Mouse (Mus musculus) brain, embryonic 14.5 days (tissue): ENCODE results near the gene Igf1r.

ENCODE experiments used
- CTCF ChIP-seq: fragments of 200-500 bp; IDR thresholded peaks from 2 replicates; pipeline ENCODE4 v1.5.1; 2012; ENCODE audit warnings: inconsistent platforms, mild to moderate bottlenecking, moderate library complexity, borderline replicate concordance; ENCODE audit not compliant: insufficient read depth, insufficient read length; ENCODE audit errors: extremely low read depth
- POLR2A ChIP-seq: fragments of 200-500 bp; IDR thresholded peaks from 2 replicates; pipeline ENCODE4 v1.6.1; 2012; ENCODE audit warnings: mild to moderate bottlenecking, inconsistent platforms, borderline replicate concordance; ENCODE audit not compliant: poor library complexity, insufficient read depth, insufficient read length, severe bottlenecking; ENCODE audit errors: extremely low read depth

DNA sequence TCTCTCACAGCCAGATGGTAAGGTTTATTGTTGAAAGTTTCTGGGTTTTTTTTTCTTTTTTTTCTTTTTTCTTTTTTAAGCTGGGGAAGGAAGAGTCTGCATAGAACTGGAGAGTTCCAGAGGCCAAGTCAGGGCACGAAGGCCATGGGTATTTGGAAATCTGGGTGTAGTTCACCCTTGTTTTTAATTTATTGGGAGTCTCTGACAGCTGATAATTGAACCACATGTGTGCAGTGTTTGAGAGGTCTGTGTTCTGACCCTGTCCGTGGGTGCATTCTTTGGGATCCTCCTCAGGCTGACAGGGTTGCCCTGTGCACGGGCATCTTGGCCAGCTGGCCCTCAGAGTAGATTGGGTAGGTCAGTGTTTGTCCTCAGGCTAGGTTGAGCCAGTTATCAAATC is 29.3 kb downstream of the Igf1r start:
- TF ChIP-seq POLR2A (no peak), CTCF (no peak)
